Mouse (Mus musculus) liver, adult 2 months (tissue): ENCODE measurements around the gene Nepro.

ENCODE experiments used
- CTCF ChIP-seq: fragments of 200-500 bp; IDR thresholded peaks from 2 replicates; pipeline ENCODE4 v1.5.1; 2011; ENCODE audit warnings: low read depth, low read length, control low read depth
- POLR2A ChIP-seq: fragments of 200-500 bp; IDR thresholded peaks from 2 replicates; pipeline ENCODE4 v1.6.1; 2011; ENCODE audit warnings: low read length, control low read depth; ENCODE audit not compliant: insufficient read depth; ENCODE audit errors: extremely low read depth

- no peak for TF ChIP-seq POLR2A
- no peak for TF ChIP-seq CTCF
These were observed 18.7 kb downstream of the Nepro start for GRCm38 (mm10) chr16:44742753-44743152.
